Mouse (Mus musculus) heart, postnatal 4 days (tissue): ENCODE results near the gene Vamp8. TPM values are rescaled to one million over a fixed set of nuclear protein-coding genes. Genes with fewer than 3 reads are reported as not detected.

Experiments
- DNase-seq: peaks from one replicate; pipeline ENCODE4 v3.0.0; 2021
- total RNA-seq, 2 experiments: library from RNA; stranded (reverse); gene quantifications; 2 replicates each; pipeline ENCODE4 v1.2.3; 2021

Vamp8 gene
- total RNA-seq, 2 experiments from 2014 or later, result 105 to 121 TPM

GRCm38 (mm10) chr6:72371147-72371546, 19.4 kb downstream of the Vamp8 start:
- peak; percentile 64 for DNase-seq

GRCm38 (mm10) chr6:72370091-72370490, 20.4 kb downstream of the Vamp8 start:
- DNase-seq, result peak; percentile 36

- no peak for DNase-seq
Observed at GRCm38 (mm10) chr6:72369557-72369956, 20.9 kb downstream of the Vamp8 start.

- no peak for DNase-seq
Observed at GRCm38 (mm10) chr6:72367460-72367974, 23.0 kb downstream of the Vamp8 start.

GRCm38 (mm10) chr6:72366844-72367443, 23.6 kb downstream of the Vamp8 start, which contains the start of gene Rnf181:
Rnf181 (minus strand) TSS chr6:72366956.
- no peak for DNase-seq

GRCm38 (mm10) chr6:72366304-72366703, 24.2 kb downstream of the Vamp8 start:
- no peak for DNase-seq

GRCm38 (mm10) chr6:72364985-72365384, 25.5 kb downstream of the Vamp8 start:
- DNase-seq, result no peak

GRCm38 (mm10) chr6:72364009-72364408, 26.5 kb downstream of the Vamp8 start:
- no peak for DNase-seq

- DNase-seq, result peak; percentile 96
Observed at GRCm38 (mm10) chr6:72362132-72363028, 28.1 kb downstream of the Vamp8 start.

- DNase-seq, result no peak
Observed at GRCm38 (mm10) chr6:72361121-72361551, 29.4 kb downstream of the Vamp8 start.

- DNase-seq, result no peak
Observed at GRCm38 (mm10) chr6:72360599-72360935, 29.9 kb downstream of the Vamp8 start.

- no peak for DNase-seq
Observed at GRCm38 (mm10) chr6:72359891-72360598, 30.5 kb downstream of the Vamp8 start.

- no peak for DNase-seq
Observed at GRCm38 (mm10) chr6:72359343-72359742, 31.2 kb downstream of the Vamp8 start.

- DNase-seq, result no peak
Observed at GRCm38 (mm10) chr6:72358086-72358764, 32.3 kb downstream of the Vamp8 start.

- no peak for DNase-seq
Observed at GRCm38 (mm10) chr6:72357164-72358079, 33.1 kb downstream of the Vamp8 start.

- DNase-seq, result no peak
Observed at GRCm38 (mm10) chr6:72356001-72356532, 34.4 kb downstream of the Vamp8 start.

GRCm38 (mm10) chr6:72355066-72355911, 35.2 kb downstream of the Vamp8 start, which contains the start of gene Tmem150a:
Tmem150a (plus strand) TSS chr6:72355447.
- peak; percentile 90 for DNase-seq

- DNase-seq, result no peak
Observed at GRCm38 (mm10) chr6:72354025-72354424, 36.5 kb downstream of the Vamp8 start.

GRCm38 (mm10) chr6:72352636-72353405, 37.7 kb downstream of the Vamp8 start:
- peak; percentile 37 for DNase-seq
